Mouse (Mus musculus): Measurements from ENCODE around the gene Cpb2. TPM values are rescaled to one million over a fixed set of nuclear protein-coding genes. Genes with fewer than 3 reads are reported as not detected.

Cpb2 gene
- polyA plus RNA-seq, 2 experiments: not detected

- Histone ChIP-seq H3K4me2 (replicated peaks; ENCODE audit: low read depth, low read length, severe bottlenecking) (no peak overlapping the region), H3K9me3 (ENCODE audit: control insufficient read depth, low read length) (no peaks in the 10 kb centered on the region), H3K27ac (replicated peaks; ENCODE audit: low read depth, low read length) (no peak overlapping the region), H3K9ac (ENCODE audit: low read depth, low read length, severe bottlenecking) (no peak overlapping the region), H3K27me3 (ENCODE audit: control insufficient read depth, insufficient read depth, low read length) (no peaks in the 10 kb centered on the region), H3K36me3 (ENCODE audit: control insufficient read depth, insufficient read depth, low read length) (no peaks in the 10 kb centered on the region), H3K4me3 (replicated peaks; ENCODE audit: low read length) (no peak overlapping the region), H3K4me1 (ENCODE audit: control insufficient read depth, insufficient read depth, low read length) (no peaks in the 10 kb centered on the region)
- WGBS: 93% methylated on average over 8 of the region's 8 CpGs
- no peak for TF ChIP-seq POLR2A (IDR thresholded peaks at IDR 0.05; ENCODE audit: borderline replicate concordance, extremely low read depth, insufficient read depth, insufficient read length)
- ATAC-seq (ENCODE audit: low FRiP score, low read depth): no peak
- no peak for DNase-seq (ENCODE audit: low spot score)
These were observed 6.5 kb upstream of the Cpb2 start for GRCm38 (mm10) chr14:75235552-75235951.

GRCm38 (mm10) chr14:75235955-75236635 lies 6.0 kb upstream of the Cpb2 start:
- Histone ChIP-seq H3K27ac (replicated peaks; ENCODE audit: low read depth, low read length) (no peak overlapping the region), H3K4me2 (replicated peaks; ENCODE audit: low read depth, low read length, severe bottlenecking) (no peak overlapping the region), H3K4me3 (replicated peaks; ENCODE audit: low read length) (no peak overlapping the region), H3K9ac (ENCODE audit: low read depth, low read length, severe bottlenecking) (no peak overlapping the region), H3K27me3 (ENCODE audit: control insufficient read depth, insufficient read depth, low read length) (no peaks in the 10 kb centered on the region), H3K4me1 (ENCODE audit: control insufficient read depth, insufficient read depth, low read length) (no peaks in the 10 kb centered on the region), H3K9me3 (ENCODE audit: control insufficient read depth, low read length) (no peaks in the 10 kb centered on the region), H3K36me3 (ENCODE audit: control insufficient read depth, insufficient read depth, low read length) (no peaks in the 10 kb centered on the region)
- 62% methylated on average over 9 of the region's 9 CpGs for WGBS
- no peak for DNase-seq (ENCODE audit: low spot score)
- no peak for ATAC-seq (ENCODE audit: low FRiP score, low read depth)
- no peak for TF ChIP-seq POLR2A (IDR thresholded peaks at IDR 0.05; ENCODE audit: borderline replicate concordance, extremely low read depth, insufficient read depth, insufficient read length)

- ATAC-seq (ENCODE audit: low FRiP score, low read depth): no peak
- no peak for DNase-seq (ENCODE audit: low spot score)
These were observed 5.5 kb upstream of the Cpb2 start for GRCm38 (mm10) chr14:75236636-75237003.

GRCm38 (mm10) chr14:75237096-75237495 lies 5.0 kb upstream of the Cpb2 start:
- Histone ChIP-seq H3K9me3 (ENCODE audit: control insufficient read depth, low read length) (no peaks in the 10 kb centered on the region), H3K4me1 (ENCODE audit: control insufficient read depth, insufficient read depth, low read length) (no peaks in the 10 kb centered on the region), H3K4me2 (replicated peaks; ENCODE audit: low read depth, low read length, severe bottlenecking) (no peak overlapping the region), H3K27ac (replicated peaks; ENCODE audit: low read depth, low read length) (no peak overlapping the region), H3K4me3 (replicated peaks; ENCODE audit: low read length) (no peak overlapping the region), H3K9ac (ENCODE audit: low read depth, low read length, severe bottlenecking) (no peak overlapping the region), H3K36me3 (ENCODE audit: control insufficient read depth, insufficient read depth, low read length) (no peaks in the 10 kb centered on the region), H3K27me3 (ENCODE audit: control insufficient read depth, insufficient read depth, low read length) (no peaks in the 10 kb centered on the region)
- ATAC-seq (ENCODE audit: low FRiP score, low read depth): no peak
- WGBS: 85% methylated on average over 8 of the region's 8 CpGs
- no peak for DNase-seq (ENCODE audit: low spot score)
- TF ChIP-seq POLR2A (IDR thresholded peaks at IDR 0.05; ENCODE audit: borderline replicate concordance, extremely low read depth, insufficient read depth, insufficient read length): no peak

More at GRCm38 (mm10) chr14:75236636-75237003, 5.5 kb upstream of the Cpb2 start:
- 82% methylated on average over 4 of the region's 4 CpGs for WGBS
- no peak overlapping the region for H3K4me2 ChIP-seq (replicated peaks; ENCODE audit: low read depth, low read length, severe bottlenecking)
- H3K9ac ChIP-seq (ENCODE audit: low read depth, low read length, severe bottlenecking): no peak overlapping the region
- H3K4me1 ChIP-seq (ENCODE audit: control insufficient read depth, insufficient read depth, low read length): no peaks in the 10 kb centered on the region
- no peak overlapping the region for H3K27ac ChIP-seq (replicated peaks; ENCODE audit: low read depth, low read length)
- no peaks in the 10 kb centered on the region for H3K27me3 ChIP-seq (ENCODE audit: control insufficient read depth, insufficient read depth, low read length)
- no peaks in the 10 kb centered on the region for H3K36me3 ChIP-seq (ENCODE audit: control insufficient read depth, insufficient read depth, low read length)
- no peak overlapping the region for H3K4me3 ChIP-seq (replicated peaks; ENCODE audit: low read length)
- no peak for TF ChIP-seq POLR2A (IDR thresholded peaks at IDR 0.05; ENCODE audit: borderline replicate concordance, extremely low read depth, insufficient read depth, insufficient read length)
- H3K9me3 ChIP-seq (ENCODE audit: control insufficient read depth, low read length): no peaks in the 10 kb centered on the region

GRCm38 (mm10) chr14:75238054-75238692 lies 3.9 kb upstream of the Cpb2 start:
- H3K4me2 ChIP-seq (replicated peaks; ENCODE audit: low read depth, low read length, severe bottlenecking): no peak overlapping the region

More at GRCm38 (mm10) chr14:75238054-75238692, 3.9 kb upstream of the Cpb2 start:
- no peak overlapping the region for H3K4me3 ChIP-seq (replicated peaks; ENCODE audit: low read length)
- no peaks in the 10 kb centered on the region for H3K4me1 ChIP-seq (ENCODE audit: control insufficient read depth, insufficient read depth, low read length)
- H3K27ac ChIP-seq (replicated peaks; ENCODE audit: low read depth, low read length): no peak overlapping the region
- DNase-seq (ENCODE audit: low spot score): no peak
- 79% methylated on average over 6 of the region's 6 CpGs for WGBS
- H3K9ac ChIP-seq (ENCODE audit: low read depth, low read length, severe bottlenecking): no peak overlapping the region
- no peak for TF ChIP-seq POLR2A (IDR thresholded peaks at IDR 0.05; ENCODE audit: borderline replicate concordance, extremely low read depth, insufficient read depth, insufficient read length)
- no peaks in the 10 kb centered on the region for H3K27me3 ChIP-seq (ENCODE audit: control insufficient read depth, insufficient read depth, low read length)
- no peaks in the 10 kb centered on the region for H3K36me3 ChIP-seq (ENCODE audit: control insufficient read depth, insufficient read depth, low read length)
- H3K9me3 ChIP-seq (ENCODE audit: control insufficient read depth, low read length): no peaks in the 10 kb centered on the region
- no peak for ATAC-seq (ENCODE audit: low FRiP score, low read depth)

All from limb, embryonic 14.5 days (tissue).